Mouse (Mus musculus) midbrain, embryonic 15.5 days (tissue): ENCODE measurements around the gene Spred2. TPM values are rescaled to one million over a fixed set of nuclear protein-coding genes. Genes with fewer than 3 reads are reported as not detected.
"Not testable (repeated sequence)": the region's sequence is repeated elsewhere in the genome, so short reads cannot be mapped to it uniquely, and the experiment has no call there.

ENCODE experiments used
- ATAC-seq: fragments of 200-750 bp; cut with Nextera tagmentation; replicated peaks from 2 replicates; pipeline ENCODE4 v1.8.0; 2017; ENCODE audit warnings: moderate TSS enrichment
- H3K27ac ChIP-seq: fragments of 300-500 bp; sonication (generic); 2 replicates; pipeline ENCODE4 v1.5.1; 2015; ENCODE audit warnings: mild to moderate bottlenecking, inconsistent platforms
- H3K27me3 ChIP-seq: fragments of 300-500 bp; sonication (generic); replicated peaks from 2 replicates; pipeline ENCODE4 v1.6.1; 2015; ENCODE audit warnings: inconsistent platforms
- H3K36me3 ChIP-seq: fragments of 300-500 bp; sonication (generic); replicated peaks from 2 replicates; pipeline ENCODE4 v1.6.1; 2015; ENCODE audit warnings: inconsistent platforms
- H3K4me1 ChIP-seq: fragments of 300-500 bp; sonication (generic); 2 replicates; pipeline ENCODE4 v1.6.1; 2015; ENCODE audit warnings: inconsistent platforms
- H3K4me2 ChIP-seq: fragments of 300-500 bp; sonication (generic); 2 replicates; pipeline ENCODE4 v1.6.1; 2015; ENCODE audit warnings: inconsistent platforms, mild to moderate bottlenecking, moderate library complexity
- H3K4me3 ChIP-seq: fragments of 300-500 bp; sonication (generic); 2 replicates; pipeline ENCODE4 v1.5.1; 2015; ENCODE audit warnings: mild to moderate bottlenecking, inconsistent platforms
- H3K9ac ChIP-seq: fragments of 300-500 bp; sonication (generic); 2 replicates; pipeline ENCODE4 v1.6.1; 2015; ENCODE audit warnings: mild to moderate bottlenecking, inconsistent platforms
- H3K9me3 ChIP-seq: fragments of 300-500 bp; sonication (generic); 2 replicates; pipeline ENCODE4 v1.6.1; 2016; ENCODE audit warnings: inconsistent platforms
- WGBS: fragments of 180-500 bp; shearing (Covaris S2); methylation state at CpG from one replicate; pipeline ENCODE4 v1.1.7; 2015; ENCODE audit warnings: mixed read lengths; 5-methylcytosine and 5-hydroxymethylcytosine counted together
- polyA plus RNA-seq: library from polyadenylated mRNA; unstranded; fragments of >200 nt; fragmentation: Nextera tagmentation; extraction: Ambion mirVana; gene quantifications from 2 replicates; pipeline ENCODE4 v1.2.1, GENCODE M21; 2015

Gene Spred2
- polyA plus RNA-seq, 1 experiment from 2014 or later: 6.2 TPM

- no peak for ATAC-seq
- Histone ChIP-seq H3K4me1 (no peaks in the 10 kb centered on the region), H3K9me3 (peaks cover 25% of the 10 kb centered on the region), H3K9ac (no peak overlapping the region), H3K27me3 (no peaks in the 10 kb centered on the region), H3K27ac (no peak overlapping the region), H3K4me2 (no peak overlapping the region), H3K4me3 (no peak overlapping the region), H3K36me3 (peaks cover 46% of the 10 kb centered on the region)
- 98% methylated on average over 35 of the region's 35 CpGs for WGBS
Measured at GRCm38 (mm10) chr11:20020720-20021119, 96.5 kb downstream of the Spred2 start.

GRCm38 (mm10) chr11:20022462-20022861 is 98.3 kb downstream of the Spred2 start:
- 78% methylated on average over 2 of the region's 2 CpGs for WGBS
- H3K9ac ChIP-seq: no peak overlapping the region
- H3K4me3 ChIP-seq: no peak overlapping the region
- no peak for ATAC-seq
- no peaks in the 10 kb centered on the region for H3K27me3 ChIP-seq
- no peak overlapping the region for H3K4me2 ChIP-seq
- H3K27ac ChIP-seq: no peak overlapping the region
- peaks cover 41% of the 10 kb centered on the region for H3K36me3 ChIP-seq
- H3K4me1 ChIP-seq: no peaks in the 10 kb centered on the region
- H3K9me3 ChIP-seq: peaks cover 25% of the 10 kb centered on the region

GRCm38 (mm10) chr11:20022911-20023482 is 98.8 kb downstream of the Spred2 start:
- WGBS: 78% methylated on average over 14 of the region's 14 CpGs
- Histone ChIP-seq H3K27me3 (no peaks in the 10 kb centered on the region), H3K4me1 (no peaks in the 10 kb centered on the region), H3K4me3 (no peak overlapping the region), H3K27ac (no peak overlapping the region), H3K36me3 (peaks cover 39% of the 10 kb centered on the region), H3K9ac (no peak overlapping the region), H3K9me3 (peaks cover 25% of the 10 kb centered on the region), H3K4me2 (no peak overlapping the region)
- no peak for ATAC-seq

GRCm38 (mm10) chr11:20025899-20026298 is 101.7 kb downstream of the Spred2 start:
- Histone ChIP-seq H3K4me1 (no peaks in the 10 kb centered on the region), H3K9ac (no peak overlapping the region), H3K9me3 (peaks cover 7% of the 10 kb centered on the region), H3K27me3 (no peaks in the 10 kb centered on the region), H3K36me3 (peaks cover 10% of the 10 kb centered on the region), H3K27ac (no peak overlapping the region), H3K4me3 (no peak overlapping the region), H3K4me2 (no peak overlapping the region)
- ATAC-seq: 0 out of 2 replicates have a peak, but pooled peaks have one; percentile 19
- 63% methylated on average over 11 of the region's 11 CpGs for WGBS

- Histone ChIP-seq H3K4me3 (no peak overlapping the region), H3K9ac (no peak overlapping the region), H3K27me3 (no peaks in the 10 kb centered on the region), H3K4me2 (no peak overlapping the region), H3K4me1 (no peaks in the 10 kb centered on the region), H3K9me3 (no peaks in the 10 kb centered on the region), H3K36me3 (no peaks in the 10 kb centered on the region), H3K27ac (no peak overlapping the region)
- ATAC-seq: no peak
- WGBS: 87% methylated on average over 9 of the region's 9 CpGs
Measured at GRCm38 (mm10) chr11:20027719-20028118, 103.5 kb downstream of the Spred2 start.

- WGBS: 90% methylated on average over 6 of the region's 6 CpGs
- Histone ChIP-seq H3K4me2 (no peak overlapping the region), H3K9ac (no peak overlapping the region), H3K27ac (no peak overlapping the region), H3K4me1 (no peaks in the 10 kb centered on the region), H3K9me3 (no peaks in the 10 kb centered on the region), H3K36me3 (no peaks in the 10 kb centered on the region), H3K27me3 (no peaks in the 10 kb centered on the region), H3K4me3 (no peak overlapping the region)
- no peak for ATAC-seq
Measured at GRCm38 (mm10) chr11:20028396-20028795, 104.2 kb downstream of the Spred2 start.

- H3K4me2 ChIP-seq: no peak overlapping the region
- H3K9me3 ChIP-seq: no peaks in the 10 kb centered on the region
- no peak overlapping the region for H3K4me3 ChIP-seq
- no peaks in the 10 kb centered on the region for H3K27me3 ChIP-seq
- H3K27ac ChIP-seq: no peak overlapping the region
- no peaks in the 10 kb centered on the region for H3K4me1 ChIP-seq
- no peak overlapping the region for H3K9ac ChIP-seq
- no peaks in the 10 kb centered on the region for H3K36me3 ChIP-seq
- ATAC-seq: no peak
- WGBS: 93% methylated on average over 4 of the region's 4 CpGs
Measured at GRCm38 (mm10) chr11:20029014-20029413, 104.8 kb downstream of the Spred2 start.

GRCm38 (mm10) chr11:20030973-20031372 is 106.8 kb downstream of the Spred2 start:
- 96% methylated on average over 5 of the region's 5 CpGs for WGBS
- not testable (repeated sequence) for H3K4me1 ChIP-seq, H3K4me2 ChIP-seq, H3K9ac ChIP-seq, H3K4me3 ChIP-seq, H3K27ac ChIP-seq, H3K27me3 ChIP-seq, H3K36me3 ChIP-seq, H3K9me3 ChIP-seq, ATAC-seq

GRCm38 (mm10) chr11:20031536-20031935 is 107.4 kb downstream of the Spred2 start:
- ATAC-seq: no peak
- no peaks in the 10 kb centered on the region for H3K36me3 ChIP-seq
- no peak overlapping the region for H3K27ac ChIP-seq
- H3K4me3 ChIP-seq: no peak overlapping the region
- H3K4me1 ChIP-seq: no peaks in the 10 kb centered on the region
- WGBS: 41% methylated on average over 8 of the region's 8 CpGs
- H3K27me3 ChIP-seq: no peaks in the 10 kb centered on the region
- no peak overlapping the region for H3K4me2 ChIP-seq
- no peaks in the 10 kb centered on the region for H3K9me3 ChIP-seq
- H3K9ac ChIP-seq: no peak overlapping the region

- Histone ChIP-seq H3K36me3 (no peaks in the 10 kb centered on the region), H3K4me1 (peaks cover 3% of the 10 kb centered on the region; the same call in 1 of the 2 replicates), H3K27ac (no peak overlapping the region), H3K9me3 (no peaks in the 10 kb centered on the region), H3K4me2 (no peak overlapping the region), H3K4me3 (no peak overlapping the region), H3K9ac (no peak overlapping the region), H3K27me3 (no peaks in the 10 kb centered on the region)
- WGBS: 76% methylated on average over 6 of the region's 6 CpGs
- ATAC-seq: no peak
Measured at GRCm38 (mm10) chr11:20033541-20034160, 109.5 kb downstream of the Spred2 start.

- Histone ChIP-seq H3K4me3 (no peak overlapping the region), H3K36me3 (no peaks in the 10 kb centered on the region), H3K9ac (no peak overlapping the region), H3K4me2 (no peak overlapping the region), H3K27ac (no peak overlapping the region), H3K27me3 (no peaks in the 10 kb centered on the region), H3K4me1 (peaks cover 8% of the 10 kb centered on the region; the same call in 1 of the 2 replicates), H3K9me3 (no peaks in the 10 kb centered on the region)
- ATAC-seq: no peak
- 76% methylated on average over 14 of the region's 14 CpGs for WGBS
Measured at GRCm38 (mm10) chr11:20034337-20034947, 110.3 kb downstream of the Spred2 start.

- Histone ChIP-seq H3K36me3 (no peaks in the 10 kb centered on the region), H3K27ac (no peak overlapping the region), H3K9ac (no peak overlapping the region), H3K4me1 (peaks cover 8% of the 10 kb centered on the region; the same call in 1 of the 2 replicates), H3K27me3 (no peaks in the 10 kb centered on the region), H3K9me3 (no peaks in the 10 kb centered on the region), H3K4me3 (no peak overlapping the region), H3K4me2 (no peak overlapping the region)
- no peak for ATAC-seq
- WGBS: 64% methylated on average over 11 of the region's 11 CpGs
Measured at GRCm38 (mm10) chr11:20035343-20035928, 111.3 kb downstream of the Spred2 start.
